Mouse (Mus musculus) CH12.LX (cell line): ENCODE data around the gene Patj. TPM values are rescaled to one million over a fixed set of nuclear protein-coding genes. Genes with fewer than 3 reads are reported as not detected.

Experiments used
- DNase-seq: peaks from one replicate; pipeline ENCODE4 v3.0.0-alpha.2; 2013; ENCODE audit errors: extremely low read depth
- H3K27ac ChIP-seq: 2 replicates; pipeline ENCODE4 v1.5.1; 2012; ENCODE audit warnings: low read depth, mild to moderate bottlenecking, control low read depth, moderate library complexity; ENCODE audit not compliant: insufficient read depth
- H3K27me3 ChIP-seq: replicated peaks from 2 replicates; pipeline ENCODE3; 2012; ENCODE audit warnings: inconsistent platforms
- H3K36me3 ChIP-seq, 2 experiments: replicated peaks in 1 of 2; 2 replicates each; pipeline versions ENCODE3 to v1.6.1; 2012; ENCODE audit warnings: inconsistent platforms in 1 of 2, low read length in 1 of 2, mild to moderate bottlenecking in 1 of 2, mixed read lengths in 1 of 2, moderate library complexity in 1 of 2; ENCODE audit not compliant: control insufficient read depth in 1 of 2, insufficient read depth in 1 of 2
- H3K4me1 ChIP-seq, 2 experiments: 2 replicates each; pipeline ENCODE4 v1.6.1; 2012; ENCODE audit warnings: inconsistent platforms in 1 of 2, moderate library complexity in 1 of 2; ENCODE audit not compliant: insufficient read depth in 2 of 2, control insufficient read depth in 1 of 2
- H3K4me2 ChIP-seq: 2 replicates; pipeline ENCODE4 v1.6.1; 2012; ENCODE audit warnings: low read depth, mild to moderate bottlenecking, control low read depth; ENCODE audit not compliant: poor library complexity, insufficient read depth, severe bottlenecking
- H3K4me3 ChIP-seq, 3 experiments: fragments of 150-350 bp in 1 of 3; sonication (generic) in 1 of 3; replicated peaks in 1 of 3; 2 replicates each; pipeline versions ENCODE3 to v1.5.1; 2011 to 2012; ENCODE audit warnings: low read depth in 2 of 3, low read length in 2 of 3, mild to moderate bottlenecking in 2 of 3, moderate library complexity in 2 of 3, control low read depth in 1 of 3, improper control_type of control experiment in 1 of 3, inconsistent platforms in 1 of 3, mixed read lengths in 1 of 3; ENCODE audit not compliant: poor library complexity in 1 of 3
- H3K79me2 ChIP-seq: replicated peaks from 2 replicates; pipeline ENCODE4 v1.6.1; 2012; ENCODE audit warnings: mild to moderate bottlenecking, moderate library complexity; ENCODE audit not compliant: control insufficient read depth, poor library complexity, insufficient read depth, severe bottlenecking; ENCODE audit errors: extremely low read depth
- H3K9ac ChIP-seq: 2 replicates; pipeline ENCODE4 v1.6.1; 2012; ENCODE audit warnings: low read depth, mild to moderate bottlenecking, control low read depth, moderate library complexity; ENCODE audit not compliant: insufficient read depth
- H3K9me3 ChIP-seq: replicated peaks from 2 replicates; pipeline ENCODE3; 2012; ENCODE audit warnings: low read length, inconsistent platforms, mixed read lengths
- BHLHE40 ChIP-seq: IDR thresholded peaks from 2 replicates; pipeline ENCODE4 v1.6.1; 2011; ENCODE audit warnings: mild to moderate bottlenecking, low read depth, low read length, improper control_type of control experiment
- CHD1 ChIP-seq: IDR thresholded peaks from 2 replicates; pipeline ENCODE4 v1.6.1; 2012; ENCODE audit warnings: low read depth, low read length, improper control_type of control experiment, inconsistent platforms
- CHD2 ChIP-seq: IDR thresholded peaks from 2 replicates; pipeline ENCODE4 v1.6.1; 2011; ENCODE audit warnings: low read length, improper control_type of control experiment
- CTCF ChIP-seq, 2 experiments: IDR thresholded peaks in 1 of 2; conservative IDR thresholded peaks in 1 of 2; 2 replicates each; pipeline ENCODE4 v1.5.1; 2011 to 2012; ENCODE audit warnings: low read depth in 2 of 2, low read length in 2 of 2, improper control_type of control experiment in 1 of 2, inconsistent platforms in 1 of 2, mild to moderate bottlenecking in 1 of 2, moderate library complexity in 1 of 2
- ELF1 ChIP-seq: IDR thresholded peaks from 2 replicates; pipeline ENCODE4 v1.6.1; 2014; ENCODE audit warnings: low read depth, mild to moderate bottlenecking, inconsistent platforms, low read length, improper control_type of control experiment
- EP300 ChIP-seq: IDR thresholded peaks from 2 replicates; pipeline ENCODE4 v1.6.1; 2011; ENCODE audit warnings: low read length, improper control_type of control experiment
- GABPA ChIP-seq: IDR thresholded peaks from 2 replicates; pipeline ENCODE4 v1.6.1; 2012; ENCODE audit warnings: low read depth, low read length, improper control_type of control experiment, inconsistent platforms; ENCODE audit not compliant: insufficient replicate concordance
- HCFC1 ChIP-seq: IDR thresholded peaks from 2 replicates; pipeline ENCODE4 v1.6.1; 2012; ENCODE audit warnings: low read depth, mild to moderate bottlenecking, inconsistent platforms, low read length, improper control_type of control experiment
- JUN ChIP-seq: IDR thresholded peaks from 2 replicates; pipeline ENCODE4 v1.6.1; 2011; ENCODE audit warnings: low read depth, mild to moderate bottlenecking, low read length, improper control_type of control experiment, moderate library complexity; ENCODE audit not compliant: insufficient read depth
- MAFK ChIP-seq: IDR thresholded peaks from 2 replicates; pipeline ENCODE4 v1.6.1; 2011; ENCODE audit warnings: low read length, improper control_type of control experiment; ENCODE audit not compliant: insufficient replicate concordance
- MAX ChIP-seq: IDR thresholded peaks from 2 replicates; pipeline ENCODE4 v1.6.1; 2011; ENCODE audit warnings: low read length, improper control_type of control experiment
- MEF2A ChIP-seq: IDR thresholded peaks from 2 replicates; pipeline ENCODE4 v1.6.1; 2014; ENCODE audit warnings: low read depth, mild to moderate bottlenecking, inconsistent platforms, low read length, improper control_type of control experiment, borderline replicate concordance
- MXI1 ChIP-seq: IDR thresholded peaks from 2 replicates; pipeline ENCODE4 v1.6.1; 2011; ENCODE audit warnings: mild to moderate bottlenecking, low read depth, low read length, improper control_type of control experiment
- NRF1 ChIP-seq: IDR thresholded peaks from 2 replicates; pipeline ENCODE4 v1.6.1; 2014; ENCODE audit warnings: low read depth, mild to moderate bottlenecking, inconsistent platforms, low read length, improper control_type of control experiment, moderate library complexity
- PAX5 ChIP-seq: IDR thresholded peaks from 2 replicates; pipeline ENCODE4 v1.6.1; 2012; ENCODE audit warnings: low read length, inconsistent platforms, mixed read lengths
- POLR2AphosphoS2 ChIP-seq: IDR thresholded peaks from 2 replicates; pipeline ENCODE4 v1.6.1; 2011; ENCODE audit warnings: low read depth, low read length, improper control_type of control experiment
- RAD21 ChIP-seq: IDR thresholded peaks from 2 replicates; pipeline ENCODE4 v1.6.1; 2011; ENCODE audit warnings: low read depth, mild to moderate bottlenecking, low read length, improper control_type of control experiment, moderate library complexity
- SIN3A ChIP-seq: IDR thresholded peaks from 2 replicates; pipeline ENCODE4 v1.6.1; 2012; ENCODE audit warnings: low read length, improper control_type of control experiment, inconsistent platforms
- TCF12 ChIP-seq: IDR thresholded peaks from 2 replicates; pipeline ENCODE4 v1.6.1; 2014; ENCODE audit warnings: low read depth, mild to moderate bottlenecking, inconsistent platforms, low read length, improper control_type of control experiment
- USF1 ChIP-seq: IDR thresholded peaks from 2 replicates; pipeline ENCODE4 v1.6.1; 2014; ENCODE audit warnings: low read depth, mild to moderate bottlenecking, inconsistent platforms, low read length, improper control_type of control experiment
- USF2 ChIP-seq: conservative IDR thresholded peaks from 2 replicates; pipeline ENCODE4 v1.6.1; 2011; ENCODE audit warnings: low read depth, low read length, improper control_type of control experiment
- ZKSCAN1 ChIP-seq: IDR thresholded peaks from 2 replicates; pipeline ENCODE4 v1.6.1; 2012; ENCODE audit warnings: low read depth, inconsistent platforms, low read length, improper control_type of control experiment, borderline replicate concordance
- ZMIZ1 ChIP-seq: IDR thresholded peaks from 2 replicates; pipeline ENCODE4 v1.6.1; 2012; ENCODE audit warnings: low read depth, mild to moderate bottlenecking, inconsistent platforms, low read length, improper control_type of control experiment
- ZNF384 ChIP-seq: IDR thresholded peaks from 2 replicates; pipeline ENCODE4 v1.6.1; 2012; ENCODE audit warnings: low read depth, low read length, improper control_type of control experiment, inconsistent platforms
- dilution Hi-C: fragments of 300-500 bp; cut with MboI; formaldehyde crosslinking; loops from 2 replicates; pipeline ENCODE4 v1.14.3; 2020; ENCODE audit warnings: low sequenced_read_pairs; ENCODE audit not compliant: extremely low pct_unique_long_range_greater_than_20kb, extremely low pct_ligation_motif_present
- in situ Hi-C: fragments of 300-500 bp; cut with MboI; formaldehyde crosslinking; loops from 3 replicates; pipeline ENCODE4 v1.14.3; 2019; ENCODE audit warnings: low sequenced_read_pairs, low pct_ligation_motif_present, low pct_unique_long_range_greater_than_20kb, mixed read lengths
- polyA plus RNA-seq: library from polyadenylated mRNA; unstranded; fragments of >175 nt; gene quantifications from 2 replicates; pipeline ENCODE4 v1.2.1, GENCODE M21; 2012; ENCODE audit warnings: low read depth; ENCODE audit not compliant: insufficient read length
- total RNA-seq, 2 experiments: library from RNA; depleted of rRNA; stranded (reverse); fragments of 300-350 nt in 1 of 2; fragments of >200 nt in 1 of 2; gene quantifications; 2 replicates each; pipeline ENCODE4 v1.2.3; 2012 to 2014

Patj gene
- total and polyA plus RNA-seq, 3 experiments: 1.2 to 6.1 (median 2.0) TPM

DNA sequence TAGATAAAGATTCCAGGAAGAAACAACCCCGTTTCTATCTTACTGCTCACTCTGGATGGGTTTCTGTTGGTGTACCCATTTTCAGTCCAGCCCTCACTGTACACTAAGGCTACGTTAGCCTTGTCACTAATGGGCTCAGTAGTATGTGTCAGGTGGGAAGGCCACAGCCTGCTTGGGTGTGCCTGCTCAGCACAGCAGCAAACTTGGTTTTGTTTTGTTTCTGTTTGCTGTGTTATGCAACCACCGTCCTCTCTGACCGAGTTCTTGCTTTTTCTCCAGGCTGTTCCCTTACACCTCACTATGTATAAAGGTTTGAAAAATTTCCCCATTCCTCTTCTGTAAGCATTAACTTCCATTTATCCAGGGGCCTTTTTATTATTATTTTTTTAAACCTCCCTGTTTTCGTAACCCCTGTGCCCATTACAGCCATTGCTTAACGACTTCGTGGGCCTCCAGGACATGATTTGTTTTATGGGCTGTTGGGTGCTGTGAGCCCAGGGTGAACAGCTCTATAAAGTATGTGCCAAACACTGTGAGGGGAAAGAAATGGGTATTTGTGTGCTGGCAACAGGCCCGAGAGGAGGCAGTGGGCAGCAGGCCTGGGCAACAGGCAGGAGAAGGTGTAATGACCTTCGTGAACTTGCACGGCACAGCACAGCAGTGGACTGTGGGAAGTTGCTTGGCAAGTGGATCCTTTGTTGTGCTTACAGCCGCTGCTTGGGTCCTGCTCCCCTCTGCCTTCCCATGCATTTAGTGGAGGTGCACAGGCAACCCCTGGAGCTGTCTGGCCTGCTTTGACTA lies 113.1 kb downstream of the Patj start:
- H3K27me3 ChIP-seq: no peaks in the 10 kb centered on the region
- no peak overlapping the region for H3K9ac ChIP-seq
- DNase-seq: no peak
- H3K4me2 ChIP-seq: no peak overlapping the region
- in situ Hi-C loops: no loop called here
- no peak overlapping the region for H3K4me3 ChIP-seq
- dilution Hi-C loops: no loop called here
- H3K27ac ChIP-seq: no peak overlapping the region
- H3K36me3 ChIP-seq: no peaks in the 10 kb centered on the region
- H3K79me2 ChIP-seq: no peaks in the 10 kb centered on the region
- TF ChIP-seq PAX5 (no peak), ZKSCAN1 (no peak), MEF2A (no peak), TCF12 (no peak), ZMIZ1 (no peak), EP300 (no peak), USF2 (no peak), ELF1 (no peak), USF1 (no peak), SIN3A (no peak), MAFK (no peak), GABPA (no peak), RAD21 (no peak), CHD1 (no peak), MAX (no peak), ZNF384 (no peak), CTCF (conservative IDR thresholded peaks at IDR 0.05 in 1 of 2, IDR thresholded peaks at IDR 0.05 in 1 of 2; ENCODE audit: low read depth in 2 of 2, low read length in 2 of 2) (no peak), CHD2 (no peak), MXI1 (no peak), POLR2AphosphoS2 (no peak)
- peaks cover 10% of the 10 kb centered on the region for H3K9me3 ChIP-seq
- H3K4me1 ChIP-seq: peaks cover 0 to 8% of the 10 kb centered on the region in 2 experiments; a peak in 2 of 4 replicates

DNA sequence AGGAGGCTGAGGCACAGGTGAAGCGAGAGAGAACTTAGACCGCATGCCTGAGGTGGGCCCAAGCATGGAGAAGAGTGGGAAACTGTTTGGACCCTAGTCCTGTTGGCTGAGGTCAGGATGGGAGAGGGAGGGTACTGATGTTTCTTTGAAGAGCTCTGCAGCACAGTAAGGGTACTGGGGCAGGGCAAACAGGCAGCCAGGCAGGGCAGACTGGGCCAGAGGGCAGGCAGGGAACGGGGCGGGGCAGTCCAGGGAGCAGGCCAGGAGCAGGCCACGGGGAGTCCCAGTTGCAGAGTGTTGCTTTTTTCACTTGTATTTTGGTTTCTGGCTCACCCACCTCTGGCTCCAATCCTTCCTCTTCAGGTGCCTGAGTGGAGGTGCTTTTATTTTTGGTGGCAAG lies 114.4 kb downstream of the Patj start:
- no peak overlapping the region for H3K4me2 ChIP-seq
- peaks cover 0 to 8% of the 10 kb centered on the region in 2 experiments; a peak in 2 of 4 replicates for H3K4me1 ChIP-seq
- H3K9me3 ChIP-seq: peaks cover 15% of the 10 kb centered on the region
- dilution Hi-C loops: no loop called here
- H3K36me3 ChIP-seq: no peaks in the 10 kb centered on the region
- H3K27me3 ChIP-seq: no peaks in the 10 kb centered on the region
- H3K79me2 ChIP-seq: no peaks in the 10 kb centered on the region
- no peak overlapping the region for H3K27ac ChIP-seq
- no peak for DNase-seq
- no peak overlapping the region for H3K9ac ChIP-seq
- in situ Hi-C loops: no loop called here
- TF ChIP-seq BHLHE40 (no peak), ZKSCAN1 (no peak), NRF1 (no peak), GABPA (no peak), CHD1 (no peak), USF1 (no peak), JUN (no peak), MAX (no peak), POLR2AphosphoS2 (no peak), HCFC1 (no peak), USF2 (no peak)
- TF ChIP-seq, all 38 proteins: peak for 0
- H3K4me3 ChIP-seq: no peak overlapping the region
